Mouse (Mus musculus) hindbrain, embryonic 12.5 days (tissue): ENCODE data around the gene Zfp59. TPM values are rescaled to one million over a fixed set of nuclear protein-coding genes. Genes with fewer than 3 reads are reported as not detected.
A peak's percentile ranks its signal among the peaks of the same experiment; 100 is the strongest.
"Not testable (repeated sequence)": the region's sequence is repeated elsewhere in the genome, so short reads cannot be mapped to it uniquely, and the experiment has no call there.

Source experiments
- ATAC-seq: fragments of 200-750 bp; cut with Nextera tagmentation; 2 replicates; pipeline ENCODE4 v1.8.0; 2017; ENCODE audit warnings: moderate TSS enrichment; ENCODE audit not compliant: low FRiP score
- H3K27ac ChIP-seq: fragments of 300-500 bp; sonication (generic); 2 replicates; pipeline ENCODE4 v1.5.1; 2016; ENCODE audit warnings: mild to moderate bottlenecking
- H3K27me3 ChIP-seq: fragments of 300-500 bp; sonication (generic); 2 replicates; pipeline ENCODE4 v1.6.1; 2016; ENCODE audit warnings: mild to moderate bottlenecking
- H3K36me3 ChIP-seq: fragments of 300-500 bp; sonication (generic); 2 replicates; pipeline ENCODE4 v1.6.1; 2016; ENCODE audit warnings: mild to moderate bottlenecking
- H3K4me1 ChIP-seq: fragments of 300-500 bp; sonication (generic); 2 replicates; pipeline ENCODE4 v1.6.1; 2016
- H3K4me2 ChIP-seq: fragments of 300-500 bp; sonication (generic); replicated peaks from 2 replicates; pipeline ENCODE4 v1.6.1; 2016; ENCODE audit warnings: mild to moderate bottlenecking
- H3K4me3 ChIP-seq: fragments of 300-500 bp; sonication (generic); 2 replicates; pipeline ENCODE4 v1.5.1; 2016; ENCODE audit warnings: mild to moderate bottlenecking
- H3K9ac ChIP-seq: fragments of 300-500 bp; sonication (generic); 2 replicates; pipeline ENCODE4 v1.6.1; 2016; ENCODE audit warnings: mild to moderate bottlenecking, moderate library complexity
- H3K9me3 ChIP-seq: fragments of 300-500 bp; sonication (generic); replicated peaks from 2 replicates; pipeline ENCODE4 v1.6.1; 2016; ENCODE audit warnings: mild to moderate bottlenecking
- WGBS: fragments of 180-500 bp; shearing (Covaris S2); methylation state at CpG from one replicate; pipeline ENCODE4 v1.1.7; 2016; 5-methylcytosine and 5-hydroxymethylcytosine counted together
- polyA plus RNA-seq: library from polyadenylated mRNA; unstranded; fragments of >200 nt; fragmentation: Nextera tagmentation; extraction: Ambion mirVana; gene quantifications from 2 replicates; pipeline ENCODE4 v1.2.1, GENCODE M21; 2016

The Zfp59 gene
- 11.7 and 12.5 TPM in 2 replicates for polyA plus RNA-seq

DNA sequence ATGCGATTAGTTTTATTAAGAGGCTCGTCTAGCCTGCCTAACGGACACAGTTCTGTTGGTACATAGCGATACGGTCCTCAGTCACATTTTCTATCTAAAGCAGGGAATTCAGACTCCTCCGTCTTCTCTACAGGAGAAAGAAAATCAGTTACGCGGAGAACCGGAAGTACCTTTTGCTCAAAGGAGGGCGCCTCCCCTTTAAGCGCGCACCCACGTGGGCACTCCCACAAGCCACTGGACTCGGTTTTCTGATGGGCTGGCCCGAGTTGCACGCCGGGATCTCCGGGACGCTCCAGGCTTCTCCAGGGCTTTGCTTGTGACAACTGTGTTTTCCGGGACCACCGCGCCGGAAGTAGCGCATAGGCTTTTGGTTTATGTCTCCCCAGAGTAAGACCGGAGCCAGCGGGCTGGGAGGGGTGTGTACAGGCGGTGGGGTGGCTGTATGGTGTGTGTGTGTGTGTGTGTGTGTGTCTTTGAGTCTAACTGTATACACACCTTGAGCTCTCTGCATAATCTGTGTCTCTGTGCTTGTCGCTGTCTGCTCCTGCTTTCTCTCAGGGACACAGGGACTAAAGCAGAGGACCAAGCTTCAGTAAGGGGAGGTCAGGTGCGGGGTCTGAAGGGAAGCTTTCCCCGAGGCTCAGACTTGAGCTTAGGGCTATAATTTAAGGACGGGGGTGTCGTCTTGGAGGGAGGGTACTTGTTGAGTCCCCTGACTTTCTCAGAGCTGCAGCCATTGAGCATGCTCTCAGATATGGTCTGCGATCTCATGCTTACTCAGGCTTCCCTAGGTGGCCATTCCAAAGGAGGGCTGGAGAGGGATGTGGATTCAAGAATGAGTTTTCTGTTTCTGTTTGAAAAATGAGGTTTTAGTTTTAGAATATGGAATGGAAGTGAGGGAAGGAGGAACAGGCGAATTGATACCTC is at the start of gene Zfp59:
Zfp59 (plus strand) TSS at position 285 of the 927 bp plus-strand sequence.
- H3K27ac ChIP-seq: peak within 1 kb of the TSS; percentile 84
- ATAC-seq: peak; percentile 98
- H3K27me3 ChIP-seq: no peaks in the 10 kb centered on the region
- H3K4me1 ChIP-seq: peaks cover 9% of the 10 kb centered on the region
- H3K9ac ChIP-seq: peak within 1 kb of the TSS; percentile 63
- H3K4me2 ChIP-seq: peak within 1 kb of the TSS; percentile 55
- no peaks in the 10 kb centered on the region for H3K36me3 ChIP-seq
- H3K4me3 ChIP-seq: peak within 1 kb of the TSS; percentile 60
- H3K9me3 ChIP-seq: no peaks in the 10 kb centered on the region
- WGBS: 3% methylated on average over 34 of the region's 34 CpGs

DNA sequence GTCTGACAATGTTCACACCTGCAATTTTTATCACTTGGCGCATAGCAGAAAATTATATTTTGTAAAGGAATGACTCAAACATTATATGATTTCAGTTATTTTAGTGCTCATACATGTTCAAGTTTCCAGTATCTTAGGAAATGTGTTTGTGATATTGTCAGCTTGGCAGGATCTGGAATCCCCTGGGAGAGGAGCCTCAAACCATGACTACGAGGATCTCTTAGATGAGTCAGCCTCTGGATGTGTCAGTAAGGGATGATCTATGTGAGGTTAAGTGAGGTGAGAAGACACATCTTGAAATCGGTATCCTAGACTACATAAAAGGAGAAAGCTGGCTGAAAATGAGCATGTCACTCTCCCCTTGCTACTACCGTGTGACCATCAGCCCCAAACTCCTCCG is 49.1 kb upstream of the Zfp59 start:
- H3K27ac ChIP-seq: no peak overlapping the region
- H3K9ac ChIP-seq: no peak overlapping the region
- 86% methylated on average over 5 of the region's 5 CpGs for WGBS
- H3K4me3 ChIP-seq: no peak overlapping the region
- H3K36me3 ChIP-seq: no peaks in the 10 kb centered on the region
- no peak overlapping the region for H3K4me2 ChIP-seq
- peaks cover 20% of the 10 kb centered on the region for H3K9me3 ChIP-seq
- no peak for ATAC-seq
- H3K4me1 ChIP-seq: no peaks in the 10 kb centered on the region
- H3K27me3 ChIP-seq: no peaks in the 10 kb centered on the region

DNA sequence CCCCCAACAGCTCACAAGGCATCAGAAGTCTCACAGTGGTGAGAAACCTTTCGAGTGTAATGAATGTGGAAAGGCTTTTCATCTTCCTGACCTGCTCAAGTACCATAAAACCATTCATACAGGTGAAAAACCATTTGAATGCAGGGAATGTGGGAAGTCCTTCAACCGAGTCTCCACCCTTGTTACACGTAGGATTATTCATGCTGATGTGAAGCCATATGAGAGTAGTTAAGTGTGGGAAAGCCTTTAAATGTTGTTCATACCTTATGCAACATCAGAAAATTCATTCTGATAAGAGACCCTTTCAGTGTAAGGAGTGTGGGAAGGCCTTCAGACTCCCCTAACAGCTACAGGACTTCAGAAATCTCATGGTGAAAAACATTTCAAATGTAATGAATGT is 44.5 kb upstream of the Zfp59 start:
- not testable (repeated sequence) for H3K4me2 ChIP-seq, H3K9ac ChIP-seq, H3K27me3 ChIP-seq, H3K4me3 ChIP-seq, ATAC-seq, H3K36me3 ChIP-seq, H3K27ac ChIP-seq, H3K9me3 ChIP-seq
- WGBS: 73% methylated on average over 3 of the region's 3 CpGs
- H3K4me1 ChIP-seq: 0 out of 2 replicates have a peak, but pooled peaks cover 11% of the 10 kb centered on the region

DNA sequence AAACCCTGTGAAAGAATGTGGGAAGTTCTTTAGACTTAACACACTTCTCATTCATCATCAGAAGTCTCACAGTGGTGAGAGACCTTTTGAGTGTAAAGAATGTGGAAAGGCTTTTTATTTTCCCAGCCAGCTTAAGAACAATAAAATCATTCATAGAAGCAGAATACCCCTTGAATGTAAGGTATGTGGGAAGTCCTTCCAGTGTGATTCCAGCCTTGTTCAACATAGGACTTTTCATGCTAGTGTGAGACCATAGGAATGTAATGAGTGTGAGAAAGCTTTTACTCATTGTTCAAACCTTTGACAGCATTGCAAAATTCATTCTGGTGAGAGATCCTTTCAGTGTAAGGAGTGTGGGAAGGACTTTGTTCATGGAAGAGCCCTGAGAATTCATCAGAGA is 43.8 kb upstream of the Zfp59 start:
- Histone ChIP-seq H3K4me2 (no peak overlapping the region), H3K27ac (peak overlapping the region; percentile 49; the same call in 1 of the 2 replicates)

DNA sequence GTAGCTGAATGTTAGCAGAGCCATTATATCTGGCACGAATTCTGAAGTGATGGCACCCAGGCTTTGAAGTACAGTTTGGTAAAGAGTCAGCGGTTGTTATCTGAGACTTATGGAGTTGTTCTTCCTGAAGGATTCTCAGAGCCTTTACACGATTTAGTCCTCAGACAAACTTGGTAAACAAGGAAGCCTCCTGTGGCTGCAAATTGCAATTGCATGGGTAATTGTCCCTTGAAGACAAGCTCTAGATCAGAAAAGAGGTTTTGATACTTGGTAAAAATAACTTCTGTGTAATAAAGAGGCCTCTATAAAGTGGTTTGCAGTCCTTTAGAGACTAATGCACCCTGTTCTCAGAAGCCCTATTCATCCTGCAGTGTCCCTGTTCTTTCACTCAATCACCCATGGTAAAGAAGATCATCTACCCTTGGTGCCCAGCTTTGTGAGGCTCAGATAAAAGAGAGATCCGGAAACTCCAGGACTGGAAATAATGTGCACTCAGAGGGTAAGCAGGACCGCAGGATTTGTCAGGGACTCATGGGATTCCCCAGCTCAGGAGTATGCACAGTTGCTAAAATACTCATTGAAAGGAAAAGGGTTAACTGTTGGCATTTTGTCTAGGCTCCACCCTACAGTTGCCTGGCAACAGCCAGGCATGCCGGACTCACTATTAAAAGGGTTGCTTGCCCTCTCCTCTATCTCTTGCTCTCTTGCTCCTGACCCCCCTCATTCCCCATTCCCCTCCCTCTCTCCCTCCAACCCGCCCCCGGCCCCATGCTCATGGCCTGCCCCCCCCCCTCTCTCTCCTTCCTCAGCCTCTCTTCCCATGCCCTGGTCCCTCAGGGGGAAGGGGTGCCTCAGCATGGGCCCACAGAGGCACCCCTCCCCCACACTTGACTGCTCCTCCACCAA is 40.2 kb upstream of the Zfp59 start:
- no peaks in the 10 kb centered on the region for H3K27me3 ChIP-seq
- ATAC-seq: peak; percentile 84
- no peak overlapping the region for H3K9ac ChIP-seq
- no peaks in the 10 kb centered on the region for H3K36me3 ChIP-seq
- H3K4me2 ChIP-seq: peak overlapping the region; percentile 35
- H3K27ac ChIP-seq: peak overlapping the region; percentile 74
- no peak overlapping the region for H3K4me3 ChIP-seq
- H3K9me3 ChIP-seq: no peaks in the 10 kb centered on the region
- WGBS: 30% methylated on average over 7 of the region's 8 CpGs
- H3K4me1 ChIP-seq: 0 out of 2 replicates have a peak, but pooled peaks cover 13% of the 10 kb centered on the region

More for the DNA sequence above, 43.8 kb upstream of the Zfp59 start:
- no peak for ATAC-seq
- no peak overlapping the region for H3K9ac ChIP-seq
- H3K9me3 ChIP-seq: no peaks in the 10 kb centered on the region
- no peak overlapping the region for H3K4me3 ChIP-seq
- no peaks in the 10 kb centered on the region for H3K36me3 ChIP-seq
- no peaks in the 10 kb centered on the region for H3K27me3 ChIP-seq
- 0 out of 2 replicates have a peak, but pooled peaks cover 13% of the 10 kb centered on the region for H3K4me1 ChIP-seq

DNA sequence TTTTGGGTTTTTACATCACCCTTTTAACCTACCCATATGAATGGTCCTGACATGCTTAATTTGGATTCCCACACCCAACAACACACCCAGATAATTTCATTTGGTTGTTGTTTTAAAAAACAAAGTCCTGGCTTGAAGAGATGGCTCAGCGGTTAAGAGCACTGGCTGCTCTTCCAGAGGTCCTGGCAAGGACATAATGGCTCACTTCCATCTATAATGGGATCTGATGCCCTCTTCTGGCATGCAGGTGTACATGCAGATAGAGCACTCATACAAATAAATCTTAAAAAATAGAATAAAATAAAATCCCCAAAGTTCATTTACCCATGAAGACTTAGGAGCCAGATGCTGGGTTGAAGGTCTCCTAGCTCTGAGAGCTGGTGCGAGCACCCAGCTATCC is 37.3 kb upstream of the Zfp59 start:
- 55% methylated on average over 2 of the region's 2 CpGs for WGBS
- ATAC-seq: no peak
- Histone ChIP-seq H3K9me3 (no peaks in the 10 kb centered on the region), H3K4me3 (no peak overlapping the region), H3K4me2 (no peak overlapping the region), H3K27me3 (no peaks in the 10 kb centered on the region), H3K9ac (no peak overlapping the region), H3K27ac (no peak overlapping the region), H3K4me1 (peaks cover 15% of the 10 kb centered on the region; the same call in 1 of the 2 replicates), H3K36me3 (no peaks in the 10 kb centered on the region)

DNA sequence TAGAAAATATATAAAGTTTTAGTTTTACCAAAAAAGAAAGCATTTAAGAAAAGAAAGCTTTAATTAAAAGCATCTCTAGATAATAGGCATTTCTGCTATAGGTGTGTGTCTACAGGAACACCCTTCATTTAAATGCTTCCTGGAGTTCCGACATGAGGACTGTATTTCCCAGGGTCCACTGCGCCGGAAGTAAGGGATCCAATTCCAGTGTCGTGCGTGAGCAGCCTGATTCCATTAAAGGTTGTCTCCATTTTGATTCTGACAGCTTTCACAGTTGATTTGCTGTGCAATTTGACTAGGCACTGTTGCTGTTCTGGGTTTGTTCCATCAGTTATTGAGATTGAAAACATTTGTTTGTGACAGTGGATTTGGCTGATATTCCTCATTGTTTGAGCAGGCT is 35.4 kb upstream of the Zfp59 start:
- ATAC-seq: no peak
- Histone ChIP-seq H3K9ac (no peak overlapping the region), H3K36me3 (no peaks in the 10 kb centered on the region), H3K27ac (no peak overlapping the region), H3K27me3 (no peaks in the 10 kb centered on the region), H3K4me2 (no peak overlapping the region), H3K9me3 (no peaks in the 10 kb centered on the region), H3K4me1 (peaks cover 15% of the 10 kb centered on the region; the same call in 1 of the 2 replicates), H3K4me3 (no peak overlapping the region)
- WGBS: 76% methylated on average over 5 of the region's 5 CpGs

DNA sequence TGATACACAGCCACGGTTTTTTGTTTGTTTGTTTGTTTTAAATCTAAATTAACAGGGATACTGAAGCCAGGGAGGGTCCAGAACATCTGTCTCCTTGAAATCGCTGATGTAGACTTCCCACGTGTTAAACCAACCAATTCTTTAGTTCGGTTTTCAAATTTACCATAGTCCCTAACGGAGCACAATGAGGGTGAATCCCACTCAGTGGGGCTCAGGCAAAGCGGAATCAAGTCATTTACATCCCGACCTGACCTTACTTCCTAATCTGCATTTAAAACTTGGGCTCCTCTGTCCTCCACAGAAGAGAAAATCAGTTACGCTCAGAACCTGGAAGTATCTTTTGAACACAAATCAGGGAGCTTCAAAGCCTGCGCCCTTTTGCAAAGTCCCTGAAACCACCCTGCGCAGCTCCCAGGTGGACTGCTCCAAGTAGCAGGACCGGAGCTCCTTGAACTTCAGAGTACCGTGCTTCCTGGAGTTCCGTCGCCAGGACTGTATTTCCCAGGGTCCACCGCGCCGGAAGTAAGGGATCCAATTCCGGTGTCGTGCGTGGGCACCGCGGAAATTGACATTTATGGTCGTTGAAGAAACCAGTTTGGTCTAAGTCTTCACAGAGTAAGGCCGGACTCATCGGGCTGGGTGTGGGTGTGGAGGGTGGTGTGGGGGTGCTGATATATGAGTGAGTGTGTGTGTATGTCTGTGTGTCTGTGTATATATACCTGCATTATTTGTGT is 33.9 kb upstream of the Zfp59 start:
- peak; percentile 91 for ATAC-seq
- Histone ChIP-seq H3K9me3 (no peaks in the 10 kb centered on the region), H3K36me3 (peaks cover 13% of the 10 kb centered on the region), H3K27me3 (no peaks in the 10 kb centered on the region), H3K27ac (0 out of 2 replicates have a peak overlapping the region, but pooled peaks have one; percentile 6), H3K9ac (peak overlapping the region; percentile 74), H3K4me1 (peaks cover 6% of the 10 kb centered on the region; the same call in 1 of the 2 replicates), H3K4me2 (peak overlapping the region; percentile 77), H3K4me3 (peak overlapping the region; percentile 71)
- under 1% methylated on average over 25 of the region's 25 CpGs for WGBS

DNA sequence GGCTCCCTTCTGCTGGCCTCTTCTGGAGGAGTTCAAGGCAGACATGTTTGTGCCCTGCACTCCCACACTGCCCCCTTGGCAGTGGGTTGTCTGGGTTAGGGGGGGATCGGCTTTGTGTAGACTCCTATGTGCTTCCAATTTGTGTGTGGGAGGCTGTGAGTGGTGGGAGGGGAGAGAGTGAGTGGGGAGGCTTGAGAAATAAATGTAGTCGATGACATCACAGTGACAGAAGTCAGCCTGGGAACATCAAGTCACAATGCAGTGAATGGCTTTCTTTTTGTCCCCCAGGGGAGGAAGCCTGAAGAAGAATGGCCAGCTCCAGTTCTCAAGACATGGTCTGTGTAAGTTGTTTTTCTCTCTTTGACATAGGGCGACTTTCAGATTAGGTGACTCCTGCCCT is 31.5 kb upstream of the Zfp59 start, which contains the start of gene Zfp626:
Zfp626 (plus strand) TSS at position 301 of the 400 bp plus-strand sequence.
- not testable (repeated sequence) for ATAC-seq, H3K27ac ChIP-seq, H3K9me3 ChIP-seq, H3K4me2 ChIP-seq, H3K4me1 ChIP-seq, H3K27me3 ChIP-seq, H3K4me3 ChIP-seq, H3K9ac ChIP-seq
- peaks cover 34% of the 10 kb centered on the region for H3K36me3 ChIP-seq
- WGBS: 96% methylated on average over 3 of the region's 3 CpGs

DNA sequence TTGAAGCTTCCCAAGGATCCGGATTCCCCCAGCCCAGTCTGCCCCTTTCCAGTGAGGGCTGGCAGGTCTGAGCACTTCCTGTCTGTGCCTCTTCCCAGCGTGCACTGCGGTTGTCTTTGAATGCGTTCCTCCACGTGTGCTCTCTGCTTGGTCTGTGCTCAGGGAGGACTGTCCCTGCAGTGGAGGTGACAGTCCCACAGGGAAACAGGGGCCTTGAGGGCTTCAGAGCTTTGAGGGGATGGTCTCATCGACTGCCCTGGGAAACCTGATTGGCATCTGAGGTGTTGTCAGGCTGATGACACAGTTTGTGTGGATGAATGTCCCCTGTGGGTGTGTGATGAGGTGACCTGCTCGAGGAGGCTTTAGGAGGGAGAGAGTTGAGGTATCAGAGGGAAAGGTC is 31.1 kb upstream of the Zfp59 start:
- H3K27ac ChIP-seq, ATAC-seq, H3K4me3 ChIP-seq, H3K4me1 ChIP-seq, H3K4me2 ChIP-seq, H3K9me3 ChIP-seq, H3K27me3 ChIP-seq, H3K9ac ChIP-seq: not testable (repeated sequence)
- WGBS: 85% methylated on average over 7 of the region's 7 CpGs
- H3K36me3 ChIP-seq: peaks cover 38% of the 10 kb centered on the region

DNA sequence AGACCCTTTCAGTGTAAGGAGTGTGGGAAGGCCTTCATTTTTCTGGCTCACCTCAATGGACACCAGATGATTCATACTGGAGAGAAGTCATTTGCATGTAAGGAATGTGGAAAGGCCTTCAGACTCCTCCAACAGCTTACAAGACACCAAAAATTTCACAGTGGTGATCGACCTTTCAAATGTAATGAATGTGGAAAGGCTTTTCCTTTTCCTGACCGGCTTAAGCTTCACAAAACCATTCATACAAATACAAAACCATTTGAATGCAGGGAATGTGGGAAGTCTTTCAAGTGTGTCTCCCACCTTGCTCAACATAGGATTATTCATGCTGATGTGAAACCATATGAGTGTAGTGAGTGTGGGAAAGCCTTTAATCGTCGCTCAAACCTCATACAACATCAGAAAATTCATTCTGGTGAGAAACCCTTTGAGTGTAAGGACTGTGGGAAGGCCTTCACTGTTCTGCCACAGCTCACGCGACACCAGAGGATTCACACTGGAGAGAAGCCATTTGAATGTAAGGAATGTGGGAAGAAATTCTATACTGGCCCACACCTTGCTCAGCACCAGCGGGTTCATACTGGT is 19.8 kb upstream of the Zfp59 start:
- Histone ChIP-seq H3K36me3 (peaks cover 47% of the 10 kb centered on the region), H3K9ac (no peak overlapping the region)
- no peak for ATAC-seq

More for the DNA sequence above, 19.8 kb upstream of the Zfp59 start:
- Histone ChIP-seq H3K9me3 (no peaks in the 10 kb centered on the region), H3K4me3 (no peak overlapping the region), H3K27me3 (no peaks in the 10 kb centered on the region), H3K27ac (no peak overlapping the region), H3K4me1 (no peaks in the 10 kb centered on the region), H3K4me2 (no peak overlapping the region)
- 96% methylated on average over 7 of the region's 7 CpGs for WGBS
